Mouse (Mus musculus): ENCODE measurements at regions not wholly inside any gene's neighbourhood (a gene's known extent, or its start where the extent isn't known, plus 50 kb on each side); places are given as distances from the start of the nearest gene placed in this dataset.

GRCm38 (mm10) chr3:18645481-18645880 is 697.3 kb downstream of the Cypt12 start:
- no peak overlapping the region for H3K4me2 ChIP-seq (replicated peaks; ENCODE audit: low read depth)
- H3K4me3 ChIP-seq (ENCODE audit: low read depth, low read length) = no peak overlapping the region
- H3K36me3 ChIP-seq (ENCODE audit: control insufficient read depth, insufficient read depth) = no peaks in the 10 kb centered on the region
- TF ChIP-seq CTCF (IDR thresholded peaks at IDR 0.05; ENCODE audit: low read depth) = no peak
- no peaks in the 10 kb centered on the region for H3K4me1 ChIP-seq (replicated peaks; ENCODE audit: control insufficient read depth, insufficient read depth, low read length)
- no peaks in the 10 kb centered on the region for H3K9me3 ChIP-seq (ENCODE audit: control insufficient read depth)
- no peak overlapping the region for H3K9ac ChIP-seq (ENCODE audit: low read depth, low read length)
- no peaks in the 10 kb centered on the region for H3K27me3 ChIP-seq (replicated peaks; ENCODE audit: control insufficient read depth, insufficient read depth, low read length)
- H3K27ac ChIP-seq (ENCODE audit: low read depth, low read length) = no peak overlapping the region
- 57% methylated on average over 7 of the region's 7 CpGs for WGBS
- no peak for ATAC-seq

GRCm38 (mm10) chr3:18645927-18646326 is 697.7 kb downstream of the Cypt12 start:
- H3K4me2 ChIP-seq (replicated peaks; ENCODE audit: low read depth) = no peak overlapping the region
- no peak for TF ChIP-seq CTCF (IDR thresholded peaks at IDR 0.05; ENCODE audit: low read depth)
- no peak for ATAC-seq
- no peaks in the 10 kb centered on the region for H3K27me3 ChIP-seq (replicated peaks; ENCODE audit: control insufficient read depth, insufficient read depth, low read length)
- WGBS = 82% methylated on average over 7 of the region's 7 CpGs
- H3K4me1 ChIP-seq (replicated peaks; ENCODE audit: control insufficient read depth, insufficient read depth, low read length) = no peaks in the 10 kb centered on the region
- no peak overlapping the region for H3K9ac ChIP-seq (ENCODE audit: low read depth, low read length)
- H3K36me3 ChIP-seq (ENCODE audit: control insufficient read depth, insufficient read depth) = no peaks in the 10 kb centered on the region
- H3K27ac ChIP-seq (ENCODE audit: low read depth, low read length) = no peak overlapping the region
- no peak overlapping the region for H3K4me3 ChIP-seq (ENCODE audit: low read depth, low read length)
- no peaks in the 10 kb centered on the region for H3K9me3 ChIP-seq (ENCODE audit: control insufficient read depth)

- Histone ChIP-seq H3K27me3 (replicated peaks; ENCODE audit: control insufficient read depth, insufficient read depth, low read length) (no peaks in the 10 kb centered on the region), H3K4me3 (ENCODE audit: low read depth, low read length) (no peak overlapping the region), H3K27ac (ENCODE audit: low read depth, low read length) (no peak overlapping the region), H3K9ac (ENCODE audit: low read depth, low read length) (no peak overlapping the region), H3K36me3 (ENCODE audit: control insufficient read depth, insufficient read depth) (no peaks in the 10 kb centered on the region), H3K4me2 (replicated peaks; ENCODE audit: low read depth) (no peak overlapping the region), H3K4me1 (replicated peaks; ENCODE audit: control insufficient read depth, insufficient read depth, low read length) (no peaks in the 10 kb centered on the region), H3K9me3 (ENCODE audit: control insufficient read depth) (no peaks in the 10 kb centered on the region)
- no peak for TF ChIP-seq CTCF (IDR thresholded peaks at IDR 0.05; ENCODE audit: low read depth)
- WGBS = 62% methylated on average over 1 of the region's 1 CpGs
- no peak for ATAC-seq
These were observed 705.3 kb downstream of the Cypt12 start for GRCm38 (mm10) chr3:18653557-18653956.

GRCm38 (mm10) chr3:18665738-18666137 is 717.5 kb downstream of the Cypt12 start:
- Histone ChIP-seq H3K9me3 (ENCODE audit: control insufficient read depth) (no peaks in the 10 kb centered on the region), H3K36me3 (ENCODE audit: control insufficient read depth, insufficient read depth) (no peaks in the 10 kb centered on the region), H3K27me3 (replicated peaks; ENCODE audit: control insufficient read depth, insufficient read depth, low read length) (no peaks in the 10 kb centered on the region), H3K27ac (ENCODE audit: low read depth, low read length) (no peak overlapping the region), H3K9ac (ENCODE audit: low read depth, low read length) (no peak overlapping the region), H3K4me1 (replicated peaks; ENCODE audit: control insufficient read depth, insufficient read depth, low read length) (no peaks in the 10 kb centered on the region), H3K4me3 (ENCODE audit: low read depth, low read length) (no peak overlapping the region), H3K4me2 (replicated peaks; ENCODE audit: low read depth) (no peak overlapping the region)
- TF ChIP-seq CTCF (IDR thresholded peaks at IDR 0.05; ENCODE audit: low read depth) = no peak
- 48% methylated on average over 2 of the region's 2 CpGs for WGBS
- no peak for ATAC-seq

- no peak overlapping the region for H3K4me2 ChIP-seq (replicated peaks; ENCODE audit: low read depth)
- no peak for ATAC-seq
- TF ChIP-seq CTCF (IDR thresholded peaks at IDR 0.05; ENCODE audit: low read depth) = no peak
- H3K9me3 ChIP-seq (ENCODE audit: control insufficient read depth) = no peaks in the 10 kb centered on the region
- H3K4me3 ChIP-seq (ENCODE audit: low read depth, low read length) = no peak overlapping the region
- H3K27me3 ChIP-seq (replicated peaks; ENCODE audit: control insufficient read depth, insufficient read depth, low read length) = no peaks in the 10 kb centered on the region
- 91% methylated on average over 4 of the region's 4 CpGs for WGBS
- H3K36me3 ChIP-seq (ENCODE audit: control insufficient read depth, insufficient read depth) = no peaks in the 10 kb centered on the region
- H3K9ac ChIP-seq (ENCODE audit: low read depth, low read length) = no peak overlapping the region
- H3K27ac ChIP-seq (ENCODE audit: low read depth, low read length) = no peak overlapping the region
- no peaks in the 10 kb centered on the region for H3K4me1 ChIP-seq (replicated peaks; ENCODE audit: control insufficient read depth, insufficient read depth, low read length)
These were observed 719.5 kb downstream of the Cypt12 start for GRCm38 (mm10) chr3:18667726-18668125.

GRCm38 (mm10) chr3:18668936-18669335 is 720.7 kb downstream of the Cypt12 start:
- no peak for ATAC-seq
- Histone ChIP-seq H3K27me3 (replicated peaks; ENCODE audit: control insufficient read depth, insufficient read depth, low read length) (no peaks in the 10 kb centered on the region), H3K4me2 (replicated peaks; ENCODE audit: low read depth) (no peak overlapping the region), H3K9ac (ENCODE audit: low read depth, low read length) (no peak overlapping the region), H3K4me3 (ENCODE audit: low read depth, low read length) (no peak overlapping the region), H3K36me3 (ENCODE audit: control insufficient read depth, insufficient read depth) (no peaks in the 10 kb centered on the region), H3K27ac (ENCODE audit: low read depth, low read length) (no peak overlapping the region), H3K9me3 (ENCODE audit: control insufficient read depth) (no peaks in the 10 kb centered on the region), H3K4me1 (replicated peaks; ENCODE audit: control insufficient read depth, insufficient read depth, low read length) (no peaks in the 10 kb centered on the region)
- 65% methylated on average over 3 of the region's 3 CpGs for WGBS
- TF ChIP-seq CTCF (IDR thresholded peaks at IDR 0.05; ENCODE audit: low read depth) = no peak

GRCm38 (mm10) chr3:18670203-18670700 is 722.0 kb downstream of the Cypt12 start:
- H3K36me3 ChIP-seq (ENCODE audit: control insufficient read depth, insufficient read depth) = no peaks in the 10 kb centered on the region
- no peaks in the 10 kb centered on the region for H3K9me3 ChIP-seq (ENCODE audit: control insufficient read depth)
- no peak for TF ChIP-seq CTCF (IDR thresholded peaks at IDR 0.05; ENCODE audit: low read depth)
- no peak for ATAC-seq
- no peak overlapping the region for H3K4me3 ChIP-seq (ENCODE audit: low read depth, low read length)
- no peaks in the 10 kb centered on the region for H3K4me1 ChIP-seq (replicated peaks; ENCODE audit: control insufficient read depth, insufficient read depth, low read length)
- no peak overlapping the region for H3K9ac ChIP-seq (ENCODE audit: low read depth, low read length)
- H3K4me2 ChIP-seq (replicated peaks; ENCODE audit: low read depth) = no peak overlapping the region
- H3K27me3 ChIP-seq (replicated peaks; ENCODE audit: control insufficient read depth, insufficient read depth, low read length) = no peaks in the 10 kb centered on the region
- no peak overlapping the region for H3K27ac ChIP-seq (ENCODE audit: low read depth, low read length)
- WGBS = 72% methylated on average over 5 of the region's 5 CpGs
